Mouse (Mus musculus): ENCODE results near the gene Tmem50a. TPM values are rescaled to one million over a fixed set of nuclear protein-coding genes. Genes with fewer than 3 reads are reported as not detected.
"Not testable (repeated sequence)": the region's sequence is repeated elsewhere in the genome, so short reads cannot be mapped to it uniquely, and the experiment has no call there.

Gene Tmem50a
- polyA plus RNA-seq, 1 experiment, result 392 TPM

GRCm38 (mm10) chr4:134915223-134916050, 613 bp upstream of the Tmem50a start:
- no peak overlapping the region for H3K27ac ChIP-seq (ENCODE audit: insufficient read depth, low read depth, low read length)
- peaks cover 45% of the 10 kb centered on the region for H3K4me1 ChIP-seq (ENCODE audit: control insufficient read depth, insufficient read depth, low read length)
- H3K4me3 ChIP-seq (ENCODE audit: insufficient read depth, low read length), result peak overlapping the region; percentile 72
- TF ChIP-seq CTCF (IDR thresholded peaks at IDR 0.05; ENCODE audit: low read depth, low read length), result no peak
- no peak for TF ChIP-seq POLR2A (IDR thresholded peaks at IDR 0.05; ENCODE audit: borderline replicate concordance, low read depth, low read length)

- Histone ChIP-seq H3K27ac (ENCODE audit: insufficient read depth, low read depth, low read length) (peak overlapping the region; percentile 82), H3K4me1 (ENCODE audit: control insufficient read depth, insufficient read depth, low read length) (peaks cover 40% of the 10 kb centered on the region), H3K4me3 (ENCODE audit: insufficient read depth, low read length) (peak overlapping the region; percentile 72)
- TF ChIP-seq POLR2A (IDR thresholded peaks at IDR 0.05; ENCODE audit: borderline replicate concordance, low read depth, low read length) (no peak), CTCF (IDR thresholded peaks at IDR 0.05; ENCODE audit: low read depth, low read length) (no peak)
These were observed 531 bp downstream of the Tmem50a start for GRCm38 (mm10) chr4:134914122-134914863.

GRCm38 (mm10) chr4:134913413-134913812, 1.4 kb downstream of the Tmem50a start:
- peak; percentile 81 for TF ChIP-seq CTCF (IDR thresholded peaks at IDR 0.05; ENCODE audit: low read depth, low read length)
- TF ChIP-seq POLR2A (IDR thresholded peaks at IDR 0.05; ENCODE audit: borderline replicate concordance, low read depth, low read length), result no peak
- Histone ChIP-seq H3K4me1 (ENCODE audit: control insufficient read depth, insufficient read depth, low read length) (peaks cover 33% of the 10 kb centered on the region), H3K4me3 (ENCODE audit: insufficient read depth, low read length) (peak overlapping the region; percentile 23), H3K27ac (ENCODE audit: insufficient read depth, low read depth, low read length) (no peak overlapping the region)

DNA sequence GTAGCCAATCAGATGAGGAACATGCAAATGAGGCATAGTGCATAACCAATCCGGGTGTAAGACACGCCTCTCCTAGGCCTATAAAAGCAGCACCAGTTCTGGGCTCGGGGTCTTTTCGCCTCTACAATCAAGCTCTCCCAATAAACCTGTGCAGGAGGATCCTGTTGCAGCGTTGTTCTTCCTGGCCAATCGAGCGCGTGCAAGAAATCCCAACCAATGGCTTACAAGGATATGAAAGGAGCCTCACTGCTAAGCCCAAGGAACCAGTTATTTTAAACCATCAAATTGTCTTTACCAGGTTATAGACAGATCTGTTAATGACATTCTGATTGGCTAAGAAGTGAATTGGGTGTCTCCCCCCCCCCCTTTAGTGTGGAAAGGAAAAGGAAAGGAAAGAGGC, 3.4 kb downstream of the Tmem50a start:
- not testable (repeated sequence) for H3K4me3 ChIP-seq (ENCODE audit: insufficient read depth, low read length); H3K27ac ChIP-seq (ENCODE audit: insufficient read depth, low read depth, low read length)
- H3K4me1 ChIP-seq (ENCODE audit: control insufficient read depth, insufficient read depth, low read length), result peaks cover 17% of the 10 kb centered on the region

GRCm38 (mm10) chr4:134903046-134903445, 11.8 kb downstream of the Tmem50a start:
- no peak overlapping the region for H3K27ac ChIP-seq (ENCODE audit: insufficient read depth, low read depth, low read length)
- no peaks in the 10 kb centered on the region for H3K4me1 ChIP-seq (ENCODE audit: control insufficient read depth, insufficient read depth, low read length)
- TF ChIP-seq POLR2A (IDR thresholded peaks at IDR 0.05; ENCODE audit: borderline replicate concordance, low read depth, low read length) (no peak), CTCF (IDR thresholded peaks at IDR 0.05; ENCODE audit: low read depth, low read length) (no peak)
- no peak overlapping the region for H3K4me3 ChIP-seq (ENCODE audit: insufficient read depth, low read length)

- Histone ChIP-seq H3K27ac (ENCODE audit: insufficient read depth, low read depth, low read length) (no peak overlapping the region), H3K4me1 (ENCODE audit: control insufficient read depth, insufficient read depth, low read length) (no peaks in the 10 kb centered on the region)
- TF ChIP-seq POLR2A (IDR thresholded peaks at IDR 0.05; ENCODE audit: borderline replicate concordance, low read depth, low read length) (no peak), CTCF (IDR thresholded peaks at IDR 0.05; ENCODE audit: low read depth, low read length) (no peak)
These were observed 13.7 kb downstream of the Tmem50a start for GRCm38 (mm10) chr4:134901126-134901525.

DNA sequence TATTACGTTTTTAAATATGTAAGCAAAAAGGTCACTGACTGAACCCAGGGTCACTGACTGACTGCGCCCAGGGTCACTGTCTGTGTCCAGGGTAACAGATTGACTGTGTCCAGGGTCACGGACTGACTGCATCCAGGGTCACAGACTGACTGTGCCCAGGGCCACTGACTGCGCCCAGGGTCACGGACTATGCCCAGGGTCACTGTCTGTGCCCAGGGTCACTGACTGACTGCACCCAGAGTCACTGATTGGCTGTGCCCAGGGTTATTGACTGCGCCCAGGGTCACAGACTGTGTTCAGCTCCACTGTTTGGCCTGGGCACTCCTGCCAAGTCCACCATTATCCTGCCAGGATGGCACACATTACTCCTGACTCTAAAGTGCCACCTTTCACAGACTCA, 17.6 kb downstream of the Tmem50a start:
- TF ChIP-seq POLR2A (IDR thresholded peaks at IDR 0.05; ENCODE audit: borderline replicate concordance, low read depth, low read length) (no peak), CTCF (IDR thresholded peaks at IDR 0.05; ENCODE audit: low read depth, low read length) (no peak)
- Histone ChIP-seq H3K4me1 (ENCODE audit: control insufficient read depth, insufficient read depth, low read length) (no peaks in the 10 kb centered on the region), H3K4me3 (ENCODE audit: insufficient read depth, low read length) (no peak overlapping the region), H3K27ac (ENCODE audit: insufficient read depth, low read depth, low read length) (no peak overlapping the region)

More at GRCm38 (mm10) chr4:134901126-134901525, 13.7 kb downstream of the Tmem50a start:
- no peak overlapping the region for H3K4me3 ChIP-seq (ENCODE audit: insufficient read depth, low read length)

GRCm38 (mm10) chr4:134892096-134892495, 22.7 kb downstream of the Tmem50a start:
- TF ChIP-seq CTCF (IDR thresholded peaks at IDR 0.05; ENCODE audit: low read depth, low read length) (no peak), POLR2A (IDR thresholded peaks at IDR 0.05; ENCODE audit: borderline replicate concordance, low read depth, low read length) (no peak)
- Histone ChIP-seq H3K4me1 (ENCODE audit: control insufficient read depth, insufficient read depth, low read length) (no peaks in the 10 kb centered on the region), H3K4me3 (ENCODE audit: insufficient read depth, low read length) (no peak overlapping the region), H3K27ac (ENCODE audit: insufficient read depth, low read depth, low read length) (no peak overlapping the region)

DNA sequence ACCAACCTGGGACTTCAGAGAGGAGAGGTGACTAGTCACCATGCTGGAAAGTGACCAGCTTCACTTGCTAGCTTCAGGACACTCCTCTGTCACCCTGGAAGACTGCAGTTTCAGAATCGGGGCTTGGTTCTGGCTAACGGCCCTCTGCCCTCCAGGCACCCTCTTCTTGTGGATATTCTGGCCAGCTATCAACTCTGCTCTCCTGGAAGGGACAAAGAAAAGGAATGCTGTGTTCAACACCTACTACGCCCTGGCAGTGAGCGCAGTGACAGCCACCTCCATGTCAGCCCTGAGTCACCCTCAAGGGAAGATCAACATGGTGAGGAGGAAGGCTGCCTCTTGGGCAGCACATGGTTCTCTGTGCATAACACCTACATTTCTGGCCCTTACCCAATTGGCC, 30.5 kb downstream of the Tmem50a start:
- TF ChIP-seq POLR2A (IDR thresholded peaks at IDR 0.05; ENCODE audit: borderline replicate concordance, low read depth, low read length) (no peak), CTCF (IDR thresholded peaks at IDR 0.05; ENCODE audit: low read depth, low read length) (no peak)
- Histone ChIP-seq H3K4me1 (ENCODE audit: control insufficient read depth, insufficient read depth, low read length) (peaks cover 19% of the 10 kb centered on the region), H3K27ac (ENCODE audit: insufficient read depth, low read depth, low read length) (no peak overlapping the region), H3K4me3 (ENCODE audit: insufficient read depth, low read length) (no peak overlapping the region)

DNA sequence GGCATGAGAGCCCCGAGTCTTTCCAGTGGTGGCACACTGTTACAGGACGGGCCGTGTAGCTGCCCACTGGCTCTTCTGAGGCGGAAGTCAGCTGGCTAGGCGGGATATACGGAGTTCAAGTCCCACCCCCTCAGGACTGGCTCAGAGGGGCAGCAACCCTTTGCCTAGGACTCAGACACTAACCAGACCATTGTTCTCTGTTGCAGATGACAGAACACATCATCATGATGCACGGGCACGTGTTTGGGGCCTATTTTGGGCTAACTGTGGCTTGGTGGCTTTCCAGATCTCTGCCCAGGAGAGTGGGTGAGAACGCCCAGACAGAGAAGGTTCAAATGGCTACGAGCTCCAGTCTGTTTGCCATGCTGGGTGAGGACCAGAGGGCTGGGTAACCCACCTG, 31.0 kb downstream of the Tmem50a start:
- H3K4me1 ChIP-seq (ENCODE audit: control insufficient read depth, insufficient read depth, low read length), result peaks cover 19% of the 10 kb centered on the region
- TF ChIP-seq POLR2A (IDR thresholded peaks at IDR 0.05; ENCODE audit: borderline replicate concordance, low read depth, low read length) (no peak), CTCF (IDR thresholded peaks at IDR 0.05; ENCODE audit: low read depth, low read length) (no peak)

More for the DNA sequence above, 31.0 kb downstream of the Tmem50a start:
- Histone ChIP-seq H3K27ac (ENCODE audit: insufficient read depth, low read depth, low read length) (peak overlapping the region; percentile 14; the same call in 1 of the 2 replicates), H3K4me3 (ENCODE audit: insufficient read depth, low read length) (no peak overlapping the region)
